Mouse (Mus musculus): ENCODE measurements around the gene Arhgdib.

- TF ChIP-seq POLR2A (IDR thresholded peaks at IDR 0.05; ENCODE audit: borderline replicate concordance, control insufficient read depth, low read depth, low read length): no peak
- TF ChIP-seq CTCF (IDR thresholded peaks at IDR 0.05; ENCODE audit: control insufficient read depth, insufficient read depth, low read length): no peak
Measured at GRCm38 (mm10) chr6:136892002-136892401, 49.7 kb downstream of the Arhgdib start.

All from bone marrow, adult 2 months (tissue).